Mouse (Mus musculus) thymus, postnatal 4 days (tissue): Measurements from ENCODE around the gene Gm28230.
A peak's percentile ranks its signal among the peaks of the same experiment; 100 is the strongest.

ENCODE experiments used
- DNase-seq: peaks from one replicate; pipeline ENCODE4 v3.0.0; 2021

Gene Gm28230

DNA sequence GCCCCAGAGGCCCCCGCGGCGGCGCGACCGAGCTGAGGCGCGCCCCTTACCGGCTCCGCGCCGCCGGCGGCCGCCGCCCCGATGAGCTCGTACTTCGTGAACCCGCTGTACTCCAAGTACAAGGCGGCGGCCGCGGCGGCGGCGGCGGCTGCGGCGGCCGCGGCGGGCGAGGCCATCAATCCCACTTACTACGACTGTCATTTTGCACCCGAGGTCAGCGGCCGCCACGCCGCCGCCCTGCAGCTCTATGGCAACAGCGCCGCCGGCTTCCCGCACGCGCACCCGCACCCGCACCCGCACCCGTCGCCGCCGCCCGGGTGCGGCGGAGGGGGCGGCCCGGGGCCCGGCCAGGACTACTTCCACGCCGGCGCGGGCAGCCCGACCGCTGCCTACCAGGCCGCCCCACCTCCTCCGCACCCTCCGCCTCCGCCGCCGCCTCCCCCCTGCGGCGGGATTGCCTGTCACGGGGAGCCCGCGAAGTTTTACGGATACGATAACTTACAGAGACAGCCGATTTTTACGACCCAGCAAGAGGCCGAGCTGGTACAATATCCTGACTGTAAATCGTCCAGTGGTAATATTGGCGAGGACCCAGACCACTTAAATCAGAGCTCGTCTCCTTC is 20.9 kb upstream of the Gm28230 start:
- DNase-seq: peak; percentile 52

GRCm38 (mm10) chr2:74706393-74706960 is 20.1 kb upstream of the Gm28230 start:
- DNase-seq: no peak

- no peak for DNase-seq
Observed at GRCm38 (mm10) chr2:74707599-74707998, 18.9 kb upstream of the Gm28230 start.

GRCm38 (mm10) chr2:74708676-74709075 is 17.9 kb upstream of the Gm28230 start:
- DNase-seq: no peak

DNA sequence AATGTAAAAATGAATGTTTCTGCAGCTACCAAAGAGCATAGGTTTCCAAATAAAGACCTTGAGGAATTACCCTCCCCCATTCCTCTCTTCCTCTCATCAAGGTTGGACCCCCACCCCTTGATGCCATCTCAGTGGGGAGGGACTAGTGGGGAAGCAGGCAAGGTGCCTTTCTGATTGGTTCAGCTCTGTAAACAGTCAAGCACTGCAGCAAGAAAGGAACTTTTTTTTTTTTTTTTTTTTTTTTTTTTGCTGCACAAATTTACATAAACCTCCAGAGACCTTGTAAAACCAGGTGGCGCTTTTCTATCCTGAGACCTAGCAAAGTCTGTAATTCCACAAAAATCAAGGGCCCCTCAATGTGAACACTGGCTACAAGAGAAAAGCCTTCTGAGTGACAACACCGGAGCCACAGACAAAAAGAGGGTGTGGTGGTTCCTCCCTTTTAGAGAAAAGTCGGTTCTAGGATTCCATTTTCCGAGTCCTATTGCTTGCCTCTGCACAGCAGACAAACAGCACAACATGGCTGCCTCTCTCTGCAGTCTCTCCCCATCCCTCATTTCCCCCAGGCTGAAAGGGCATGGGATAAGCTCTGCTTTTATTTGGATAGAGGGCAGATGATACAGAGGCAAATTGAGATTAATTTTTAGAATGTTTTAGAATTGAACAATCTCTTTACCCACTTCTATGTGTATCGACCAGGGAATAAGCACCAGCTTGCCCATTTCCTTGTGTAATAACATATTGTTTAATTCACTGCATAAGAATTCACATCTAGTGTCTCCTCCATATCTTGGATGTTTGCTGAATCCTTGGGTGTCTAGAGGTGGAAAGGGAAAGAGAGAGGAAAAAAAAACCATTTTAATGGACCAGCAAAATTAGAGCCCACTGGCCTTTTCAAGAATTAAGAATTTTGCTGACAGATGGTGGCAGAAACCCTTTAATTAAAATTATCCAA is 16.8 kb upstream of the Gm28230 start:
- DNase-seq: no peak

DNA sequence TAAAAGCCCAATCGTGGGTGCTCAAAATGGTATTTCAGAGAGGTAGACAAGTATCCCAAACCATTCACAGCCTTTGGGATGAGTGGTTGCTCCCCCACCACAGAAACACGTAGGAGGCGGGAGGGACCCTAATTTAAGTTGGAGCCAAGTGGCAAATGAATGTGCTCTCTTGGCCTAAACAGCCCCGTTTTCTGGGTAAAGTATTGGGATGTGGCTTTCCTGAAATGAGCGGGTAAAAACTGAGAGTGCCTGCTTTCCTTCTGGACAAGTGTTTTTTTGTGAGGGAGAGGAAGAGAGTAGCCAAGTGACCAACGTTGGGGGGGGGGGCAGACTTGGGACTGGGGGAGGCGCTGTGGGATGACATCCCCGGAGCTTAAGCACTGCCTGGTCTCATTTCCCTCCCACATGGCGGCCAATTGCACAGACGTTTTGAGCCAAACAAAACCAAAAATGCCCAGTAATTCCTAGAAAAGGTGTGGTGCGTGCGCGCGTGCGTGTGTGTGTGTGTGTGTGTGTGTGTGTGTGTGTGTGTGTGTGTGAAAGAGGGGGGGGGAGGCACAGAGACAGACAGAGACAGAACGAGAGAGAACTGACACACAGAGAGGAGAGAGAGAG is 15.5 kb upstream of the Gm28230 start:
- DNase-seq: no peak

DNA sequence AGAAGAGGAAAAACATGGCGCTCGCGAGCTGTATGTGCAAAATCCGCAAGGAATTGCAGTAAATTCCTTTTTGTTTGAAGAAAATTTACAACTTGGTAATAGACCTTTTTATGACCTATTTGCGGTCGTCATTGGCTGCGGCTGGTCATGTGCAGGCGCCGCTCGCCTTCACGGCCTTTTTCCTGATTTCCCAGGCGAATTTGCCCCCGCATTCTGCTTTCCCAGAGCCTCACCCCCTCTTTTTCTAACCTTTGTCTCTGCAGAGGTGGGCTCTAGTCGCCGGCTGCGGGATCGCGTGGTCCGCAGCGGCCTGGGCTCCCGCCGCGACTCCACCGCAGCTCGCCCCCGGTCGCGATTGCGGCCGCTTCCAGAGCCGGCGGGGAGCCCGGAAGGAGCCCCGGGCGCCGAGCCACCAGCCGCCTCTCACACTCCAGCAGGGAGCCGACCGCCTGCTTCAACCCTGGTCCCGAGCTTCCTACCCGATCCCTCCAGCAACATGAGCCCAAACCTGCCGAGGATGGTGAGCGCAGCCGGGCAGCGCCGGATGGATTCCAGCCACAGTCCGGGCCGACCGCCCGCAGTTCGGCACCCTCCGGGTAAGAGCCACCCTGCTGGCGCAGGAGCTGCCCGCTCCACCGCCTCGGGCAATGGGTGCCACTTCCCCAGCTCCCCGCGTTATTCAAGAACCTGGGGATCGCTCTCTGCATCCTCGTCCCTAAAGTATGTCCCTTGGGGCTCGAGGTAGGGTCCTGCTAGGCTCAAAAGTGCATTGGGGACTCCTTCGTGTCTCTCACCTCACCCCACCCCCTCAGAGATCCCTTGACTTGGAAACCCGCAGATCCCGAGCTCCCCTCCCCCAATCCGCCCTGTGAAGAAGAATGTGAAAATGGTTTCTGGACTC is 14.6 kb upstream of the Gm28230 start, which contains the start of the genes Hoxd3 and Hoxd4:
Gene Hoxd3, plus strand, starts transcription at position 207 of the 901 bp plus-strand sequence.
Gene Hoxd4, plus strand, starts transcription at position 209 of the 901 bp plus-strand sequence.
- no peak for DNase-seq

GRCm38 (mm10) chr2:74713239-74714150 is 13.0 kb upstream of the Gm28230 start:
- DNase-seq: no peak

- no peak for DNase-seq
Observed at GRCm38 (mm10) chr2:74714156-74714789, 12.3 kb upstream of the Gm28230 start.

DNA sequence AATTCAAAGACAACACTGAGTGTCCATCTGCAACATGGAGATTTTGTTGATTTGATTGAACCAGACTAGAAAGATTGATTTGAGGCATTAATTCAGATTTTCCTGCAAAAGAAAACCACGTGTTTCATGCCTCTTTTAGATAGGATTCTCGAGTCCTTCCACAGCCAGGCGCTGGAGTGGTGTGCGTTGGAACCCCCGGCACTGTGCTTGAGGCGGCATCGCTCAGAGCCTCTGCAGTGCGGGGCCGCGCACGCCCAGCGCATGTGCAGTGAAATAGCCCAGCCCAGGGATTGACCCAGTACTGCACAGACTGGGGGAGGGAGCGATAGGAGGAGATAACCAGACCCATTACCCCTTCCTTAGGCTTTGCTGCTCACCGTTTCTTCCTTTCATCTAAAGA is 11.6 kb upstream of the Gm28230 start:
- DNase-seq: peak; percentile 20

DNA sequence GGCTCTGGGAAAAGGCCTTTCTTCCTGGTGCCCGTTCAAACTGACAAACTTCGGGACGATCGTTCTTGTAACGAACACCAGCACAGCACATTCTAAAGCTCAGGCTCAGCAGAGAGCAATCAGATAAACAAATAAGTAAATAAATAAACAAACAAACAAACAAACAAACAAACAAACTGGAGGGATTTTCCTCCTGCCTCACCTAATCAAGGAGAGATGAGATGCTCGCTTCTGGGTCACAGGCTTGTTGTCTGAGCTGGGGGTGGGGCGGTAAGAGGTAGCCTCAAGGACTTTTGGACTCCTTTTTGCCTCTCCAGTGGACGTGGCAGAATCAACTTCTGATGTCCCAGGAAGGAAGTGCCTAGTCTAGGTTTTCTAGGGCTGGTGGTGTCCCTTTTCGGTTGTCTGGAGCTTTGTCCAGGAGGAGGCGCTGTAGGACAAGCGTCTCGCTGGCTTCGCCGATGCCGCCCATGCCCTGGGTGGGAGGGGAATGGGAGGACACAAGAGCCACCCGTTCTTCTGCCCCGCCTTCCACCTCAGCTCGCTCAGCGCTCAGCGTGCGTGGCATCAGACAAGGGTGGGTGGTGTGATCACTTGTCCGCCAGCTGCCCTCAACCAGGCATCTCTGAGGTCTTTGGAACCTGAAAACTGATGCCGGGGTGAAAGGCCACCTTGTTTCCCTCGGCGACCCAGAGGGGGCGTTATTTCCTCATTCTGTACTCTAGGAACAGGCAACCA is 10.9 kb upstream of the Gm28230 start:
- peak; percentile 95 for DNase-seq

GRCm38 (mm10) chr2:74720384-74720783 is 6.1 kb upstream of the Gm28230 start:
- no peak for DNase-seq

DNA sequence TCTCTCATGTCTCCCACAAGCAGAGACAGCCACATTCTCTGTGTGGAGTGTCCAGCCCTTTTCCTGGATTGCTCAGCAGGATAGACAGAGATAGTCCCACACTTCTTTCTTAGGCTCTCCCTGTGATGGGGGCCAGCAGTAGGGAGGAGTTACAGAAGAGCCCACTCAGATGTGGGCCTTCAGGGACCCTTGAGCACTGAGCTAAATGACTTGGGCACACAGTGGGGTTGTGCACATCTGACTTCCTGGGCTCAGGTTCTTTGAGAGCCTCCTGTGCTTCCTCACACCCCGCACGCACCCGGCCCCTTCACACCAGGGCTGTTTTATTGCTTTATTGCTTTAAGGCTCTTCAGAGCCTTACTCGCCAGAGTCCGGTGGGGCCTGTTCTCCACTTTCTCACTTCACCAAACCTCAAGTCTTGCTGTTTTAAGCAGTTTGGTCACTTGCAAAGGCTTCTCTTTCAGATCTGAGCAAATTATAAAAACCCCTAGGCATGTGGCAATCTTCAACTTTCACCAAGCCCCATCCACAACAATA is 5.5 kb upstream of the Gm28230 start:
- DNase-seq: no peak

DNA sequence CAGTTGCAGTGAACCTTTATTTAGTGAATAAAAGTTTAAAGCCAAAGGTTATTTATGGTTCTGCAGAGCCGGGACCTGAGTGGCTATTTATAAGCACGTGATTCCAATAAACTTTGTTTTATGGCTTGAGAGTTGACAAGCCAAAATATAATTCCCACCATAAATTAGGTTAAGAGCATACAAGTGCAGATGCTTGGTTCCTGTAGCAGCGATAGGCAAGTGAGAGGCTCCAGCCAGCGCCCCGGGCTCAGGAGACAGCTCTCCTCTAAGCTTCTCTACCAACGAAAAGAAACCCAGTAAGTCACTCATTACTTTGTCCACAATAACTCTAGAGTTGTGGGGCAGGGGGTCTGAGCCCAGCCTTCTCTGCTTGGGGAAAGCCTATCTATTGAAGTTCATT is 4.6 kb upstream of the Gm28230 start:
- DNase-seq: no peak

GRCm38 (mm10) chr2:74722949-74723348 is 3.6 kb upstream of the Gm28230 start:
- no peak for DNase-seq

GRCm38 (mm10) chr2:74724244-74725015 is 2.1 kb upstream of the Gm28230 start:
- no peak for DNase-seq

DNA sequence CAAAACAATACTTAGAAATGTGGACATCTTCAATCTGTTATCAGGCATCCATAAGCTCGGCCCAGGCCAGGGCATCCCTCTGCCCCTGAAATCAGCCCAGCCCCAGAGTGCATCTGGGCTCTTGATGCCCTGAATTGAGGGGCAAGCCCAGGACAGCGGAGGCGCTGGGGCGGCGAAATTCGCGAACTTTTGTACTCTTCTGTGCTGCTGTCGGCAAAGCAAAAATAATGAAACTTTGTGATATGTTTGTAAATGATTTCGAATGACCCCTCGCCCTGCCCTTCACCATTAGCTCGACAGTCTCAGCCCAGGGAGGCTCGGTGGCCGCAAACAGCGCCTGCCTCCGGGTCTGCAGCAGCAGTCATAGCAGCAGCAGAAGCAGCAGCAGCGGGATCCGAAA is 1.4 kb upstream of the Gm28230 start:
- DNase-seq: no peak

GRCm38 (mm10) chr2:74726973-74727639 is 578 bp downstream of the Gm28230 start:
- DNase-seq: no peak
